Mouse (Mus musculus) stomach, postnatal 0 days (tissue): Measurements from ENCODE around the gene Rbms3. TPM values are rescaled to one million over a fixed set of nuclear protein-coding genes. Genes with fewer than 3 reads are reported as not detected.

ENCODE experiments used
- ATAC-seq: fragments of 200-750 bp; cut with Nextera tagmentation; 2 replicates; pipeline ENCODE4 v1.8.0; 2017; ENCODE audit not compliant: low FRiP score, low TSS enrichment
- DNase-seq: peaks from one replicate; pipeline ENCODE4 v3.0.0-alpha.2; 2016; ENCODE audit warnings: low spot score
- H3K27ac ChIP-seq: fragments of 300-500 bp; sonication (generic); replicated peaks from 2 replicates; pipeline ENCODE4 v1.5.1; 2014; ENCODE audit warnings: mild to moderate bottlenecking, control low read depth
- H3K27me3 ChIP-seq: fragments of 300-500 bp; sonication (generic); 2 replicates; pipeline ENCODE4 v1.6.1; 2014; ENCODE audit warnings: low read length; ENCODE audit not compliant: control insufficient read depth, insufficient read depth
- H3K36me3 ChIP-seq: fragments of 300-500 bp; sonication (generic); 2 replicates; pipeline ENCODE4 v1.6.1; 2014; ENCODE audit warnings: low read length, mixed read lengths; ENCODE audit not compliant: control insufficient read depth, insufficient read depth
- H3K4me1 ChIP-seq: fragments of 300-500 bp; sonication (generic); replicated peaks from 2 replicates; pipeline ENCODE4 v1.6.1; 2014; ENCODE audit warnings: antibody characterized with exemption; ENCODE audit not compliant: control insufficient read depth, insufficient read depth
- H3K4me2 ChIP-seq: fragments of 300-500 bp; sonication (generic); replicated peaks from 2 replicates; pipeline ENCODE4 v1.6.1; 2014; ENCODE audit warnings: low read depth, mild to moderate bottlenecking, control low read depth, moderate library complexity
- H3K4me3 ChIP-seq: fragments of 300-500 bp; sonication (generic); 2 replicates; pipeline ENCODE4 v1.5.1; 2014; ENCODE audit warnings: low read depth, low read length, control low read depth
- H3K9ac ChIP-seq: fragments of 300-500 bp; sonication (generic); 2 replicates; pipeline ENCODE4 v1.6.1; 2014; ENCODE audit warnings: mild to moderate bottlenecking, low read length, control low read depth, mixed read lengths
- H3K9me3 ChIP-seq: fragments of 300-500 bp; sonication (generic); 2 replicates; pipeline ENCODE4 v1.6.1; 2016; ENCODE audit warnings: low read length; ENCODE audit not compliant: control insufficient read depth
- CTCF ChIP-seq: IDR thresholded peaks from 2 replicates; pipeline ENCODE4 v1.5.1; 2016; ENCODE audit warnings: antibody characterized with exemption, low read depth, mild to moderate bottlenecking, moderate library complexity
- EP300 ChIP-seq: optimal IDR thresholded peaks from 2 replicates; pipeline ENCODE3; 2016; ENCODE audit warnings: antibody characterized with exemption
- WGBS: fragments of 180-500 bp; shearing (Covaris S2); extraction: QIAGEN DNeasy Blood & Tissue Kit; methylation state at CpG from one replicate; pipeline ENCODE4 v1.1.7; 2014; 5-methylcytosine and 5-hydroxymethylcytosine counted together
- polyA plus RNA-seq: library from polyadenylated mRNA; unstranded; fragments of >200 nt; fragmentation: Nextera tagmentation; extraction: Ambion mirVana; gene quantifications from 2 replicates; pipeline ENCODE4 v1.2.1, GENCODE M21; 2015

Rbms3 gene
- polyA plus RNA-seq, 1 experiment from 2014 or later = 20.9 TPM

GRCm38 (mm10) chr9:117476753-117477152, 153.0 kb downstream of the Rbms3 start:
- Histone ChIP-seq H3K36me3 (no peaks in the 10 kb centered on the region), H3K9ac (no peak overlapping the region), H3K27ac (no peak overlapping the region), H3K27me3 (no peaks in the 10 kb centered on the region), H3K4me3 (no peak overlapping the region), H3K4me1 (no peaks in the 10 kb centered on the region), H3K9me3 (no peaks in the 10 kb centered on the region), H3K4me2 (no peak overlapping the region)
- WGBS = 54% methylated on average over 13 of the region's 13 CpGs
- no peak for DNase-seq
- TF ChIP-seq EP300 (no peak), CTCF (no peak)
- no peak for ATAC-seq

DNA sequence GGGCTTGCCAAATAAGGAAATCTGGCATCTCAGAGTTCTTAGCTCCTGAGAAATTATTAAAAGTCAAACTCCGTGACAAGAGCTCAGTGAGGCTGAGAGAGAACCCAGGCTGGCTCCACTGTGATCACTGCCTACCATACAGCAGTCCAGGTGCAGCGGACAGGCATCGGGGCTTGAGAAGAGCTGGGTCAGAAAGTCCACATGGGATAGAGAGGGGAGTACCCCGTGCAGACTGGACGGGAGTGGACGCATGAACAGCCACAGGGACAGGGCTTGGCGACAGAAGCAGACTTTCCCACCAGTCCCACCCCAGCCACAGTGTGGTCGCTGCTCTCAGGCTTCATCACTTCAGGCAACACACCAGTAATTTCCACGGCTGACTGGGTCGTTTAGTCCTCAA, 176.9 kb downstream of the Rbms3 start:
- no peak for TF ChIP-seq CTCF
- DNase-seq (no peak), ATAC-seq (no peak)
- no peaks in the 10 kb centered on the region for H3K9me3 ChIP-seq
- no peak overlapping the region for H3K4me3 ChIP-seq
- WGBS = 68% methylated on average over 10 of the region's 10 CpGs
- no peaks in the 10 kb centered on the region for H3K36me3 ChIP-seq
- H3K27ac ChIP-seq = no peak overlapping the region
- no peaks in the 10 kb centered on the region for H3K27me3 ChIP-seq
- H3K4me1 ChIP-seq = no peaks in the 10 kb centered on the region
- no peak overlapping the region for H3K4me2 ChIP-seq
- H3K9ac ChIP-seq = no peak overlapping the region

DNA sequence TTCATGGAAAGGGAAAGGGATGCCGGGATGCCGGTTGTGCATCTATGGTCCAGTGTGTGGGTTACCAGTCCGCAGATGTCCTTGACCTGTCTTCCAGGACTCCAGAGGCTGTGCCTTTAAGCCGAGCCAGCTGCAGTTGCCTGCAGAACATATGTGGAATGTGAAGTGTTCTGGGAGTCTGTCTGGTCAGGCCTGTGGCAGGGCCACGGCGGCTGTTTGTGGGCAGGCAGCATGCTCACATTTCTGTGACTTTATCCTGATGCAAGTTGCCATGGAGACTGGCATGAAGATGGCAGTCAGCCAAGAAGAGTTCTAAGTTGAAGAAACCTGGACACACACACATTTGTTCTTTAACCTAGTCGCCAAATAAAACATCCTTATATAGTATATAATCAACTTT, 187.1 kb downstream of the Rbms3 start:
- H3K4me1 ChIP-seq = no peaks in the 10 kb centered on the region
- no peaks in the 10 kb centered on the region for H3K27me3 ChIP-seq
- no peak overlapping the region for H3K27ac ChIP-seq
- no peaks in the 10 kb centered on the region for H3K9me3 ChIP-seq
- no peak for ATAC-seq
- 65% methylated on average over 7 of the region's 7 CpGs for WGBS
- H3K9ac ChIP-seq = no peak overlapping the region
- no peak overlapping the region for H3K4me3 ChIP-seq
- H3K36me3 ChIP-seq = no peaks in the 10 kb centered on the region
- DNase-seq = no peak
- TF ChIP-seq EP300 (no peak), CTCF (no peak)
- no peak overlapping the region for H3K4me2 ChIP-seq

- no peak overlapping the region for H3K4me3 ChIP-seq
- H3K4me2 ChIP-seq = no peak overlapping the region
- H3K4me1 ChIP-seq = no peaks in the 10 kb centered on the region
- no peak overlapping the region for H3K27ac ChIP-seq
- no peak overlapping the region for H3K9ac ChIP-seq
- TF ChIP-seq EP300 (no peak), CTCF (no peak)
- ATAC-seq (no peak), DNase-seq (no peak)
- H3K27me3 ChIP-seq = no peaks in the 10 kb centered on the region
- H3K36me3 ChIP-seq = no peaks in the 10 kb centered on the region
- no peaks in the 10 kb centered on the region for H3K9me3 ChIP-seq
- WGBS = 57% methylated on average over 2 of the region's 2 CpGs
These were observed 193.9 kb downstream of the Rbms3 start for GRCm38 (mm10) chr9:117435856-117436255.

GRCm38 (mm10) chr9:117430670-117431069, 199.0 kb downstream of the Rbms3 start:
- 94% methylated on average over 2 of the region's 2 CpGs for WGBS

DNA sequence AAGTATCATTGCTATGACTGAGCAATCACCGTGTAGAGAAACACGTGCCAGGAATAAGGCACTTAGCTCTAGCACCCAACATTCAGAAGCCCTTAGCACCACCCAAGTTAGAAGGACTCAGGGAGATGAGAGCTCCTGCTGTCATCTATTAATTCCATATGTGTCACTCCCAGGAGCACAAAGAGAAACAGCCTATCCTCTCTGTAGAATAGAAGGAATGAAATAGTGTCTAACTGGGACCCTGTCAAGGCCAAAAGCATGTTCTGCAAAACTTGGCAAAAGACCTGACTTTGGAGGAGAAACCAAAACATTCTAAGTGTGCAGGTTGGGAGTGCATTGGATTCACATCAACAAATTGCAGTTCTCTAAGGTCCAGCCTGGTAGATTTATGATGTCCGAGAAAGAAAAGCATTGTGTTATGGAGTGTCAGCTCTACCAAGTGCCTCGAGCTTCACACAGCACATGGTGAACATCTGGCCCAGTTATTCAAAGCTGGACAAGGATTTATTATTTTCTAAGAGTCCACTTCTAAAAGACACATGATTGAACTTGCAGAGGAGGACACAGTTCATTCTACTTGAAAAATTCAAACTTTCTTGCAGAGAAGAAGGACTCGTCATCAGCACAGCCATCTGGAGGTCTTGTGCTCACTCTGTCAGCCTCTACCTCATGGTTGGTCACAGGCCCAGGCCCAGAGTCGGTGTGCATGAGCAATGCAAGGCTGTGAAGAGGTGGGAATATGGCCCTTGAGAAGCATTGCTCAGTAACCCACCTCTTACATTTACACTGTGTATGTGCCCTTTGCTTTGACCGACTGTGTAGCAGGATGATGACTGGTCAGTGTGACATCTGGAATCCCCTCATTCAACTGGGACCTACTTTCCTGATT, 200.3 kb downstream of the Rbms3 start:
- Histone ChIP-seq H3K4me2 (no peak overlapping the region), H3K27me3 (no peaks in the 10 kb centered on the region), H3K4me3 (no peak overlapping the region), H3K9me3 (no peaks in the 10 kb centered on the region), H3K4me1 (no peaks in the 10 kb centered on the region), H3K27ac (no peak overlapping the region), H3K36me3 (no peaks in the 10 kb centered on the region), H3K9ac (no peak overlapping the region)
- DNase-seq = no peak
- TF ChIP-seq CTCF (no peak), EP300 (no peak)
- WGBS = 80% methylated on average over 7 of the region's 7 CpGs
- no peak for ATAC-seq

More at GRCm38 (mm10) chr9:117430670-117431069, 199.0 kb downstream of the Rbms3 start:
- Histone ChIP-seq H3K36me3 (no peaks in the 10 kb centered on the region), H3K4me2 (no peak overlapping the region), H3K9me3 (no peaks in the 10 kb centered on the region), H3K27ac (no peak overlapping the region), H3K9ac (no peak overlapping the region), H3K4me3 (no peak overlapping the region), H3K27me3 (no peaks in the 10 kb centered on the region), H3K4me1 (no peaks in the 10 kb centered on the region)
- ATAC-seq (no peak), DNase-seq (no peak)
- TF ChIP-seq EP300 (no peak), CTCF (peak; percentile 46)
